Mouse (Mus musculus) cerebellum, adult 11 months (tissue): Measurements from ENCODE around the gene Insr.

Experiments
- DNase-seq: peaks from one replicate; pipeline ENCODE4 v3.0.0; 2022

Insr gene

GRCm38 (mm10) chr8:3273799-3274198 lies 5.6 kb downstream of the Insr start:
- no peak for DNase-seq

- no peak for DNase-seq
Observed at GRCm38 (mm10) chr8:3267449-3267761, 12.0 kb downstream of the Insr start.

- DNase-seq, result no peak
Observed at GRCm38 (mm10) chr8:3266686-3267448, 12.6 kb downstream of the Insr start.

- DNase-seq, result no peak
Observed at GRCm38 (mm10) chr8:3265182-3265581, 14.2 kb downstream of the Insr start.

- no peak for DNase-seq
Observed at GRCm38 (mm10) chr8:3262779-3263178, 16.6 kb downstream of the Insr start.

- no peak for DNase-seq
Observed at GRCm38 (mm10) chr8:3261101-3261500, 18.3 kb downstream of the Insr start.

GRCm38 (mm10) chr8:3260127-3260811 lies 19.1 kb downstream of the Insr start:
- DNase-seq, result no peak

GRCm38 (mm10) chr8:3256147-3256940 lies 23.1 kb downstream of the Insr start:
- DNase-seq, result no peak

- DNase-seq, result no peak
Observed at GRCm38 (mm10) chr8:3255321-3255720, 24.1 kb downstream of the Insr start.

- DNase-seq, result no peak
Observed at GRCm38 (mm10) chr8:3253179-3253578, 26.2 kb downstream of the Insr start.

- no peak for DNase-seq
Observed at GRCm38 (mm10) chr8:3252665-3253064, 26.8 kb downstream of the Insr start.

GRCm38 (mm10) chr8:3251101-3251500 lies 28.3 kb downstream of the Insr start:
- DNase-seq, result no peak

GRCm38 (mm10) chr8:3249886-3250285 lies 29.5 kb downstream of the Insr start:
- DNase-seq, result no peak

GRCm38 (mm10) chr8:3248704-3249103 lies 30.7 kb downstream of the Insr start:
- no peak for DNase-seq

- DNase-seq, result no peak
Observed at GRCm38 (mm10) chr8:3247129-3247528, 32.3 kb downstream of the Insr start.

GRCm38 (mm10) chr8:3243229-3243628 lies 36.2 kb downstream of the Insr start:
- no peak for DNase-seq

GRCm38 (mm10) chr8:3240725-3241124 lies 38.7 kb downstream of the Insr start:
- no peak for DNase-seq

- DNase-seq, result no peak
Observed at GRCm38 (mm10) chr8:3239641-3240040, 39.8 kb downstream of the Insr start.

GRCm38 (mm10) chr8:3238792-3239191 lies 40.6 kb downstream of the Insr start:
- no peak for DNase-seq

- no peak for DNase-seq
Observed at GRCm38 (mm10) chr8:3237319-3237718, 42.1 kb downstream of the Insr start.

GRCm38 (mm10) chr8:3236277-3236676 lies 43.1 kb downstream of the Insr start:
- DNase-seq, result no peak

- no peak for DNase-seq
Observed at GRCm38 (mm10) chr8:3234569-3234968, 44.8 kb downstream of the Insr start.

- DNase-seq, result no peak
Observed at GRCm38 (mm10) chr8:3232601-3233000, 46.8 kb downstream of the Insr start.
